Mouse (Mus musculus): ENCODE data around the gene Git1. TPM values are rescaled to one million over a fixed set of nuclear protein-coding genes. Genes with fewer than 3 reads are reported as not detected.

The Git1 gene
- total and polyA plus RNA-seq, 3 experiments, result 8.8 to 57.8 (median 28.9) TPM

DNA sequence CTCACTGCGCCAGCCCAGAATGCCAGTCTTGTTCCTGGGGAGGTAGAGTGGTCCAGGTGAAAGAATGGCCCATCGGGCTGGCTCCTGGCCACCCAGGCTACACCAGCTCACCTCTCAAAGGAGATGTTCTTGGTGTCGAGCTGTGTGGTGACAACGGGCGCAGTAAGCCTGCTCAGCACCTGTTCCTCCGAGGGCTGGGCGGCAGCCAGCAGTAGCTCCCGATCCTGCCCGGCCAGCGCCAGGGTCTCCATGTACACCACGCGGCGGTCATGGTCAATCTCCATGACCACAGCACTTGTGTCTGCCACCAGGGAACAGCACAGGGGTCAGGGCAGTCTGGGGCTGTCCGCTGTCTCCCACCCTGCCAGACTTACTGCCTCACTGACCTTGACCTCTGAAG, 17.1 kb upstream of the Git1 start:
- Histone ChIP-seq H3K27me3 (replicated peaks) (peaks cover 19% of the 10 kb centered on the region), H3K4me3 (replicated peaks in 1 of 3; ENCODE audit: low read depth in 2 of 3, low read length in 2 of 3, poor library complexity in 1 of 3) (no peak overlapping the region), H3K4me1 (ENCODE audit: control insufficient read depth in 1 of 2, insufficient read depth in 2 of 2) (peaks cover 0 to 2% of the 10 kb centered on the region in 2 experiments; a peak in 1 of 4 replicates), H3K9ac (ENCODE audit: insufficient read depth, low read depth) (no peak overlapping the region), H3K9me3 (replicated peaks; ENCODE audit: low read length) (no peaks in the 10 kb centered on the region), H3K36me3 (replicated peaks in 1 of 2; ENCODE audit: control insufficient read depth in 1 of 2, insufficient read depth in 1 of 2, low read length in 1 of 2) (peaks cover 0 to 3% of the 10 kb centered on the region in 2 experiments), H3K79me2 (replicated peaks; ENCODE audit: control insufficient read depth, extremely low read depth, insufficient read depth, poor library complexity, severe bottlenecking) (no peaks in the 10 kb centered on the region), H3K27ac (ENCODE audit: insufficient read depth, low read depth) (no peak overlapping the region), H3K4me2 (ENCODE audit: insufficient read depth, low read depth, poor library complexity, severe bottlenecking) (no peak overlapping the region)
- no peak for DNase-seq (ENCODE audit: extremely low read depth)
- TF ChIP-seq MXI1 (IDR thresholded peaks at IDR 0.05; ENCODE audit: low read depth, low read length) (no peak), IRF4 (IDR thresholded peaks at IDR 0.05; ENCODE audit: low read depth, low read length) (no peak), USF2 (conservative IDR thresholded peaks at IDR 0.05; ENCODE audit: low read depth, low read length) (no peak), E2F4 (IDR thresholded peaks at IDR 0.05; ENCODE audit: insufficient replicate concordance, low read depth, low read length) (no peak), SMC3 (IDR thresholded peaks at IDR 0.05; ENCODE audit: low read depth, low read length) (no peak), ELF1 (IDR thresholded peaks at IDR 0.05; ENCODE audit: low read depth, low read length) (no peak), PAX5 (IDR thresholded peaks at IDR 0.05; ENCODE audit: low read length) (no peak)
- in situ Hi-C loops (cut with MboI; ENCODE audit: low pct_ligation_motif_present, low pct_unique_long_range_greater_than_20kb, low sequenced_read_pairs) (no loop called here), dilution Hi-C loops (cut with MboI; ENCODE audit: extremely low pct_ligation_motif_present, extremely low pct_unique_long_range_greater_than_20kb, low sequenced_read_pairs) (no loop called here)

GRCm38 (mm10) chr11:77476895-77477294, 16.5 kb upstream of the Git1 start:
- TF ChIP-seq SIN3A (IDR thresholded peaks at IDR 0.05; ENCODE audit: low read length), result no peak
- TF ChIP-seq NELFE (IDR thresholded peaks at IDR 0.05; ENCODE audit: low read depth, low read length), result no peak
- TF ChIP-seq GABPA (IDR thresholded peaks at IDR 0.05; ENCODE audit: insufficient replicate concordance, low read depth, low read length), result no peak
- TF ChIP-seq MYC (IDR thresholded peaks at IDR 0.05; ENCODE audit: low read depth, low read length), result no peak
- no peak for TF ChIP-seq POLR2A (IDR thresholded peaks at IDR 0.05; ENCODE audit: low read depth, low read length)
- no peak for TF ChIP-seq NRF1 (IDR thresholded peaks at IDR 0.05; ENCODE audit: low read depth, low read length)
- no peak for TF ChIP-seq RAD21 (IDR thresholded peaks at IDR 0.05; ENCODE audit: low read depth, low read length)
- Histone ChIP-seq H3K27me3 (replicated peaks) (peaks cover 20% of the 10 kb centered on the region), H3K27ac (ENCODE audit: insufficient read depth, low read depth) (no peak overlapping the region), H3K79me2 (replicated peaks; ENCODE audit: control insufficient read depth, extremely low read depth, insufficient read depth, poor library complexity, severe bottlenecking) (no peaks in the 10 kb centered on the region), H3K9ac (ENCODE audit: insufficient read depth, low read depth) (no peak overlapping the region), H3K4me1 (ENCODE audit: control insufficient read depth in 1 of 2, insufficient read depth in 2 of 2) (peaks cover 0 to 2% of the 10 kb centered on the region in 2 experiments; a peak in 1 of 4 replicates), H3K4me3 (replicated peaks in 1 of 3; ENCODE audit: low read depth in 2 of 3, low read length in 2 of 3, poor library complexity in 1 of 3) (no peak overlapping the region), H3K9me3 (replicated peaks; ENCODE audit: low read length) (no peaks in the 10 kb centered on the region), H3K36me3 (replicated peaks in 1 of 2; ENCODE audit: control insufficient read depth in 1 of 2, insufficient read depth in 1 of 2, low read length in 1 of 2) (peaks cover 0 to under 1% of the 10 kb centered on the region in 2 experiments), H3K4me2 (ENCODE audit: insufficient read depth, low read depth, poor library complexity, severe bottlenecking) (no peak overlapping the region)
- dilution Hi-C loops (cut with MboI; ENCODE audit: extremely low pct_ligation_motif_present, extremely low pct_unique_long_range_greater_than_20kb, low sequenced_read_pairs) (no loop called here), in situ Hi-C loops (cut with MboI; ENCODE audit: low pct_ligation_motif_present, low pct_unique_long_range_greater_than_20kb, low sequenced_read_pairs) (no loop called here)
- no peak for DNase-seq (ENCODE audit: extremely low read depth)

- in situ Hi-C loops (cut with MboI; ENCODE audit: low pct_ligation_motif_present, low pct_unique_long_range_greater_than_20kb, low sequenced_read_pairs), result no loop called here
Observed at GRCm38 (mm10) chr11:77483043-77483442, 10.3 kb upstream of the Git1 start.

More at GRCm38 (mm10) chr11:77483043-77483442, 10.3 kb upstream of the Git1 start:
- Histone ChIP-seq H3K4me3 (replicated peaks in 1 of 3; ENCODE audit: low read depth in 2 of 3, low read length in 2 of 3, poor library complexity in 1 of 3) (no peak overlapping the region), H3K9ac (ENCODE audit: insufficient read depth, low read depth) (no peak overlapping the region), H3K9me3 (replicated peaks; ENCODE audit: low read length) (no peaks in the 10 kb centered on the region), H3K36me3 (replicated peaks in 1 of 2; ENCODE audit: control insufficient read depth in 1 of 2, insufficient read depth in 1 of 2, low read length in 1 of 2) (no peaks in the 10 kb centered on the region), H3K79me2 (replicated peaks; ENCODE audit: control insufficient read depth, extremely low read depth, insufficient read depth, poor library complexity, severe bottlenecking) (no peaks in the 10 kb centered on the region), H3K4me2 (ENCODE audit: insufficient read depth, low read depth, poor library complexity, severe bottlenecking) (no peak overlapping the region), H3K27ac (ENCODE audit: insufficient read depth, low read depth) (no peak overlapping the region), H3K27me3 (replicated peaks) (peaks cover 23% of the 10 kb centered on the region), H3K4me1 (ENCODE audit: control insufficient read depth in 1 of 2, insufficient read depth in 2 of 2) (peaks cover 0 to 7% of the 10 kb centered on the region in 2 experiments; a peak in 1 of 4 replicates)
- dilution Hi-C loops (cut with MboI; ENCODE audit: extremely low pct_ligation_motif_present, extremely low pct_unique_long_range_greater_than_20kb, low sequenced_read_pairs), result no loop called here
- no peak for DNase-seq (ENCODE audit: extremely low read depth)
- TF ChIP-seq MAFK (IDR thresholded peaks at IDR 0.05; ENCODE audit: insufficient replicate concordance, low read length) (no peak), ZKSCAN1 (IDR thresholded peaks at IDR 0.05; ENCODE audit: borderline replicate concordance, low read depth, low read length) (no peak), JUND (conservative IDR thresholded peaks at IDR 0.05; ENCODE audit: low read depth, low read length) (no peak), MXI1 (IDR thresholded peaks at IDR 0.05; ENCODE audit: low read depth, low read length) (no peak), NELFE (IDR thresholded peaks at IDR 0.05; ENCODE audit: low read depth, low read length) (no peak), ZMIZ1 (IDR thresholded peaks at IDR 0.05; ENCODE audit: low read depth, low read length) (no peak), ZNF384 (IDR thresholded peaks at IDR 0.05; ENCODE audit: low read depth, low read length) (no peak), CHD2 (IDR thresholded peaks at IDR 0.05; ENCODE audit: low read length) (no peak), CTCF (conservative IDR thresholded peaks at IDR 0.05 in 1 of 2, IDR thresholded peaks at IDR 0.05 in 1 of 2; ENCODE audit: low read depth in 2 of 2, low read length in 2 of 2) (no peak), IRF4 (IDR thresholded peaks at IDR 0.05; ENCODE audit: low read depth, low read length) (no peak)

Measured in CH12.LX (cell line).